Mouse (Mus musculus) ES-Bruce4 (cell line): ENCODE measurements around the gene Slc30a2.
A peak's percentile ranks its signal among the peaks of the same experiment; 100 is the strongest.

Source experiments
- CTCF ChIP-seq: IDR thresholded peaks from one replicate; pipeline ENCODE4 v1.8.1; 2011; ENCODE audit warnings: low read depth, low read length
- EP300 ChIP-seq: IDR thresholded peaks from 2 replicates; pipeline ENCODE4 v1.6.1; 2011; ENCODE audit warnings: low read depth, low read length; ENCODE audit not compliant: insufficient read depth
- POLR2A ChIP-seq: IDR thresholded peaks from one replicate; pipeline ENCODE4 v1.8.1; 2011; ENCODE audit warnings: low read length; ENCODE audit not compliant: insufficient read depth

DNA sequence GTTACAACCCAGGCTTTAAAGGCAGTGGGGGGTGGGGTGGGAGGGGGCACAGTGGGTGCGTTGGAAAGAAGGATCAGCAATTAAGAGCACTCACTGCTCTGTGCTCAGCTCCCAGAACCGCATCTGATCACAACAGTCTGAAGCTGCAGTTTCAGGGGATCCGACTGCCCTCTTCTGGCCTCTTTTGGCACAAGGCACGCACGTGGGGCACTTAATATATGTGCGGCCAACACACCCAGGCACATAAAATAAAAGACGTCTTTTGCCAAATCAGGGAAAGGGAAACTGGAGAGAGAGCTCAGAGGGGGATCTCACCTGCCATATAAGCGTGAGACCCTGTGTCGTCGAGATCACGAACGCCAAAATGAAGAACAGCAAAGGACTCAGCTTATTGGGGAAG lies 50.0 kb downstream of the Slc30a2 start:
- peak; percentile 77 for TF ChIP-seq CTCF
- no peak for TF ChIP-seq POLR2A
- TF ChIP-seq EP300: no peak
